23 mouse cellular contexts compared by ENCODE assay signal in genomic region chr12:79798488-79798887, GRCm38 (mm10).
A peak's percentile ranks its signal among the peaks of the same experiment; 100 is the strongest.
DNase-seq lines count a peak whose midpoint lies in the region; ATAC-seq and TF ChIP-seq lines count a peak whose summit lies in the region.
"Had no signal": no experiment of that assay in that cellular context is flagged by ENCODE, and none has a peak within 500 bp of the region (broad histone marks: within the 10 kb centered on the region; RNA-seq: fewer than 3 reads in every experiment).

No protein-coding gene starts in this region.

- DNase-seq in forebrain, embryonic 10.5 days (ENCODE audit: extremely low spot score, low spot score): no peak
- no peak for DNase-seq in forebrain, embryonic 14.5 days (ENCODE audit: low spot score)
- peak; percentile 22 for DNase-seq in CD4-positive, CD25-positive, alpha-beta regulatory T cell, adult 2 months (ENCODE audit: low read depth, low spot score)
- DNase-seq in limb, embryonic 10.5 days (ENCODE audit: low spot score): no peak
- no peak for DNase-seq in liver, embryonic 14.5 days (ENCODE audit: low read depth in 3 of 3, low spot score in 3 of 3)
- no peak for DNase-seq in kidney, postnatal 14 days
- no peak for DNase-seq in embryo, embryonic 10 days (ENCODE audit: low spot score)
- DNase-seq: adrenal gland, adult 2 months; adrenal gland, postnatal 36 days; B cell, adult 2 months; cerebellum, adult 11 months; cerebellum, adult 8-10 months; cerebellum, postnatal 14 days; gastrocnemius, adult 2 months; gastrocnemius, postnatal 25 days had no signal

- ATAC-seq in forebrain, embryonic 14.5 days: no peak
- ATAC-seq in liver, embryonic 14.5 days (ENCODE audit: insufficient read depth): no peak
- no peak for ATAC-seq in intestine, embryonic 16.5 days
- ATAC-seq: activated CD4-positive, CD25-positive, alpha-beta regulatory T cell, adult 4 months; forebrain, embryonic 13.5 days; hindbrain, postnatal 0 days; Patski had no signal

- H3K9ac ChIP-seq in forebrain, embryonic 14.5 days (ENCODE audit: low read length): no peak overlapping the region
- no peak overlapping the region for H3K9ac ChIP-seq in liver, embryonic 14.5 days (replicated peaks)
- no peak overlapping the region for H3K9ac ChIP-seq in intestine, embryonic 16.5 days (ENCODE audit: low read depth, low read length)
- H3K9ac ChIP-seq: embryonic facial prominence, embryonic 13.5 days; forebrain, embryonic 13.5 days; heart, embryonic 12.5 days had no signal

- peaks cover 35% of the 10 kb centered on the region for H3K4me1 ChIP-seq in forebrain, embryonic 10.5 days
- 0 out of 2 replicates have a peak, but pooled peaks cover 2% of the 10 kb centered on the region for H3K4me1 ChIP-seq in forebrain, embryonic 14.5 days (ENCODE audit: control insufficient read depth, insufficient read depth, low read length)
- H3K4me1 ChIP-seq in limb, embryonic 10.5 days: peaks cover 23% of the 10 kb centered on the region; the same call in 1 of the 2 replicates
- peaks cover 0 to 9% of the 10 kb centered on the region in 2 experiments; a peak in 2 of 4 replicates for H3K4me1 ChIP-seq in liver, embryonic 14.5 days (replicated peaks; ENCODE audit: control insufficient read depth in 2 of 2, insufficient read depth in 2 of 2, low read length in 1 of 2)
- peaks cover 8% of the 10 kb centered on the region; the same call in 1 of the 2 replicates for H3K4me1 ChIP-seq in intestine, embryonic 16.5 days (ENCODE audit: control insufficient read depth, insufficient read depth, low read length)

- peaks cover 24% of the 10 kb centered on the region for H3K27me3 ChIP-seq in forebrain, embryonic 10.5 days (ENCODE audit: poor library complexity, severe bottlenecking)
- H3K27me3 ChIP-seq in forebrain, embryonic 14.5 days (replicated peaks; ENCODE audit: control insufficient read depth, insufficient read depth, low read length): no peaks in the 10 kb centered on the region
- H3K27me3 ChIP-seq in limb, embryonic 10.5 days (ENCODE audit: low read depth, poor library complexity, severe bottlenecking): no peaks in the 10 kb centered on the region
- H3K27me3 ChIP-seq in liver, embryonic 14.5 days (ENCODE audit: control insufficient read depth, insufficient read depth, low read length): no peaks in the 10 kb centered on the region
- no peaks in the 10 kb centered on the region for H3K27me3 ChIP-seq in intestine, embryonic 16.5 days (replicated peaks; ENCODE audit: control insufficient read depth, insufficient read depth, low read length)
- H3K27me3 ChIP-seq: CH12.LX; embryonic facial prominence, embryonic 13.5 days; heart, embryonic 12.5 days; Patski had no signal

- no peak overlapping the region for H3K4me3 ChIP-seq in forebrain, embryonic 10.5 days
- no peak overlapping the region for H3K4me3 ChIP-seq in forebrain, embryonic 14.5 days (ENCODE audit: low read depth, low read length)
- H3K4me3 ChIP-seq in limb, embryonic 10.5 days: no peak overlapping the region
- no peak overlapping the region for H3K4me3 ChIP-seq in liver, embryonic 14.5 days (ENCODE audit: insufficient read depth in 1 of 2, low read depth in 2 of 2, low read length in 2 of 2)
- no peak overlapping the region for H3K4me3 ChIP-seq in intestine, embryonic 16.5 days (ENCODE audit: low read length)
- H3K4me3 ChIP-seq: embryonic facial prominence, embryonic 13.5 days; forebrain, embryonic 13.5 days; gastrocnemius, adult 2 months; heart, embryonic 12.5 days had no signal

- no peaks in the 10 kb centered on the region for H3K9me3 ChIP-seq in forebrain, embryonic 10.5 days
- H3K9me3 ChIP-seq in forebrain, embryonic 14.5 days (replicated peaks; ENCODE audit: control insufficient read depth, low read length): no peaks in the 10 kb centered on the region
- H3K9me3 ChIP-seq in limb, embryonic 10.5 days (replicated peaks): no peaks in the 10 kb centered on the region
- no peaks in the 10 kb centered on the region for H3K9me3 ChIP-seq in liver, embryonic 14.5 days (ENCODE audit: control insufficient read depth, low read length)
- H3K9me3 ChIP-seq in intestine, embryonic 16.5 days (ENCODE audit: control insufficient read depth, low read length): no peaks in the 10 kb centered on the region
- H3K9me3 ChIP-seq: embryonic facial prominence, embryonic 13.5 days; forebrain, embryonic 13.5 days; heart, embryonic 12.5 days had no signal

- no peak overlapping the region for H3K4me2 ChIP-seq in forebrain, embryonic 14.5 days (ENCODE audit: low read length)
- H3K4me2 ChIP-seq in liver, embryonic 14.5 days (ENCODE audit: low read depth): no peak overlapping the region
- no peak overlapping the region for H3K4me2 ChIP-seq in intestine, embryonic 16.5 days (ENCODE audit: low read depth, low read length)
- H3K4me2 ChIP-seq: embryonic facial prominence, embryonic 13.5 days; forebrain, embryonic 13.5 days; heart, embryonic 12.5 days had no signal

- WGBS in forebrain, embryonic 10.5 days: 92% methylated on average over 3 of the region's 3 CpGs
- 90% methylated on average over 3 of the region's 3 CpGs for WGBS in forebrain, embryonic 14.5 days
- 91% methylated on average over 3 of the region's 3 CpGs for WGBS in limb, embryonic 10.5 days
- 74% methylated on average over 3 of the region's 3 CpGs for WGBS in liver, embryonic 14.5 days (ENCODE audit: insufficient replicate concordance)
- WGBS in intestine, embryonic 16.5 days: 89% methylated on average over 3 of the region's 3 CpGs

- TF ChIP-seq EP300 in liver, embryonic 14.5 days (IDR thresholded peaks at IDR 0.05; ENCODE audit: low read depth): no peak

- no peaks in the 10 kb centered on the region for H3K36me3 ChIP-seq in forebrain, embryonic 10.5 days (replicated peaks)
- no peaks in the 10 kb centered on the region for H3K36me3 ChIP-seq in forebrain, embryonic 14.5 days (ENCODE audit: control insufficient read depth, insufficient read depth, low read length)
- H3K36me3 ChIP-seq in limb, embryonic 10.5 days: no peaks in the 10 kb centered on the region
- no peaks in the 10 kb centered on the region for H3K36me3 ChIP-seq in liver, embryonic 14.5 days (replicated peaks; ENCODE audit: control insufficient read depth, insufficient read depth, low read depth)
- H3K36me3 ChIP-seq in intestine, embryonic 16.5 days (ENCODE audit: control insufficient read depth, insufficient read depth, low read length): no peaks in the 10 kb centered on the region
- H3K36me3 ChIP-seq: embryonic facial prominence, embryonic 13.5 days; heart, embryonic 12.5 days had no signal

- peak overlapping the region; percentile 20 for H3K27ac ChIP-seq in forebrain, embryonic 10.5 days
- no peak overlapping the region for H3K27ac ChIP-seq in forebrain, embryonic 14.5 days (ENCODE audit: low read depth, low read length)
- H3K27ac ChIP-seq in limb, embryonic 10.5 days: 0 out of 2 replicates have a peak overlapping the region, but pooled peaks have one; percentile 33
- H3K27ac ChIP-seq in liver, embryonic 14.5 days: peak overlapping the region; percentile 25; the same call in 1 of the 2 replicates
- H3K27ac ChIP-seq in intestine, embryonic 16.5 days (ENCODE audit: low read length): no peak overlapping the region
- H3K27ac ChIP-seq: embryonic facial prominence, embryonic 13.5 days; forebrain, embryonic 13.5 days; gastrocnemius, adult 2 months; hindbrain, postnatal 0 days had no signal

- TF ChIP-seq CTCF in liver, embryonic 14.5 days (IDR thresholded peaks at IDR 0.05; ENCODE audit: low read depth): no peak

Comparison
In these comparisons a context has a peak if more than half of its experiments do, and no peak if none do; other contexts are left out.
1. H3K27ac ChIP-seq: peak in forebrain, embryonic 10.5 days (single experiment), limb, embryonic 10.5 days (single experiment) and liver, embryonic 14.5 days (single experiment); none in forebrain, embryonic 14.5 days (single experiment) and intestine, embryonic 16.5 days (single experiment).